Mouse (Mus musculus): ENCODE results near the gene Mylk2.

- TF ChIP-seq CTCF (IDR thresholded peaks at IDR 0.05; ENCODE audit: borderline replicate concordance, insufficient read depth, low read depth, low read length) = no peak
- no peak for TF ChIP-seq POLR2A (IDR thresholded peaks at IDR 0.05; ENCODE audit: borderline replicate concordance, insufficient read depth, low read length)
Measured at GRCm38 (mm10) chr2:152942898-152943515, 31.9 kb downstream of the Mylk2 start.

Data from cerebellum, adult 2 months (tissue).